Mouse (Mus musculus): ENCODE data around the gene Acvr1.
A peak's percentile ranks its signal among the peaks of the same experiment; 100 is the strongest.

Gene Acvr1

GRCm38 (mm10) chr2:58557045-58557845 lies 9.7 kb downstream of the Acvr1 start:
- peak in 1 of 2 experiments; percentile 17 for DNase-seq (ENCODE audit: inconsistent age in 2 of 2, low spot score in 1 of 2)

DNA sequence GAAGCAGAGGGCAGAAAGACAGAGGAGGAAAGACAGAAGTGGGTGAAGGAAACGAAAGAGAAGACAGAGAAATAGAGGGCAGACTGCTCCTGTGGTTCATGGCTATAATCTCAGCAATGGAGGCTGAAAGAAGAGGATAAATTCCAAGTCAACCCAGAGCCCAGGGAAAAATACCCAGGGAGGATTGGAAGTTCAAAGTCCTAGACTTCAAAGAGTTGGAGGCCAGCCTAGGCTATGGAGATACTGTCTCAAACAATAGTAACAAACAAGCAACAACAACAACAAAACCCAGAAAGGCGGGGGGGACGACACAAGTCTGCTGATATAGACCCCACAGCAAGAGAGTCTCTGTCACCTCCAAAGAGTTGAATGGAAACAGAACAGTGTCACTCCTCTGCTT lies 14.7 kb downstream of the Acvr1 start:
- no peak for DNase-seq (ENCODE audit: inconsistent age in 2 of 2, low spot score in 1 of 2)

- DNase-seq (ENCODE audit: inconsistent age in 2 of 2, low spot score in 1 of 2), result no peak
These were observed 15.1 kb downstream of the Acvr1 start for GRCm38 (mm10) chr2:58551866-58552265.

- DNase-seq (ENCODE audit: inconsistent age in 2 of 2, low spot score in 1 of 2), result no peak
These were observed 16.5 kb downstream of the Acvr1 start for GRCm38 (mm10) chr2:58550488-58550887.

DNA sequence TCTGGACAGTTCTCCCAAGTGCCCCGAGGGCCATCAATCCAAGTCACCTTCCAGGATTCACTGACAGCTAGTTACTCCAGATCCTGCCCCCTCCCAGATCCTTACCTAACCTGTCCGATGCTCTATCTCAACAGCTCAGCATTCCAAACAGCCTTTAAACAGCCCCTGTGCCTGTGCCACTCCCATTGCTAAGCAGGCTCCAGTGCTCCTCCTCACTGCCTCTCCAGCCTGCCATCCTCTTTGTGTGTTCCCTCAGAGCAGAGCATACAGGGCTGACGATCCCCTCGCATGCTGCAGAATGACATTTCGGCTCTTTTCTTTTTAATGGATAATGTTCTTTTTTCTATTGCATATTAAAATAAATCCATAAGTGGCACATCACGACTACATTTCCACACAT lies 17.0 kb downstream of the Acvr1 start:
- DNase-seq (ENCODE audit: inconsistent age in 2 of 2, low spot score in 1 of 2), result no peak

DNA sequence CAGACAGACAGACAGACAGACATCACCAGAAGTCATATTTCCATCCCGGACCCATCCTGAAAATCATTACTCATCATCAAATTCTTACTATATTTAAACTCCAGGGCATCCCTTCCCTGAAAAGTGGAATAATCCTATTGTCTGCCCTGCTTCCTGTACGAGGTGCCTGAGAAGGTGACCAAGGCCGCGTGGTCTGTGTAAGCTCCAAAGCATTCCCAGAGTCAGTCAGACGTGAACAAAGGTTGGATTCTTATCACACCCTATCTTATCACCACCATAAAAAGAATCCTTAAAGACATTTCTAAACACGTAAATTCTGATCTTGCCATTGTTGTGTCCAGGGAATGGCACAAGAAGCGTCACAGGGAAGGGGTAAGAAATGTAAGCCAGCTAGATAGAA lies 18.0 kb downstream of the Acvr1 start:
- DNase-seq (ENCODE audit: inconsistent age in 2 of 2, low spot score in 1 of 2), result no peak

DNA sequence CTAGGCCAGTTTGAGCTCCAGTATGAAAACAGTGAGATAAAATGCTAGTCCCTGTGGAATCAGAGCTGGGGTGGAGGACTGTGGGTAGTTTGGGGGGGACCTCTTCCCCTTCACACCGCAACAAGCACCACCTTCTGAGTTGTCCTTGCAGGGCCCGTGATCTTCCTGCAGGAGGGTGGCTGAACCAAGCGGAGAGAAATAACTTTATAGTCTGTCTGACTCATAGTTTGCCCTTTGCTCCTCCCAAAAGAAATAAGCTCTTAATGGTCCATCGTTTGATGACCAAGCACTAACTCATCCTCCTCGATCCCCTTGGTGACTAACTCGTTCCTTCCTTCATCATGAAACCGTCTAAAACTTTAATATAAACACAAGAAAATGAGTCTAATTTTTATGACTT lies 20.7 kb downstream of the Acvr1 start:
- peak; percentile 60 to 80 for DNase-seq (ENCODE audit: inconsistent age in 2 of 2, low spot score in 1 of 2)

GRCm38 (mm10) chr2:58544368-58544767 lies 22.6 kb downstream of the Acvr1 start:
- no peak for DNase-seq (ENCODE audit: inconsistent age in 2 of 2, low spot score in 1 of 2)

DNA sequence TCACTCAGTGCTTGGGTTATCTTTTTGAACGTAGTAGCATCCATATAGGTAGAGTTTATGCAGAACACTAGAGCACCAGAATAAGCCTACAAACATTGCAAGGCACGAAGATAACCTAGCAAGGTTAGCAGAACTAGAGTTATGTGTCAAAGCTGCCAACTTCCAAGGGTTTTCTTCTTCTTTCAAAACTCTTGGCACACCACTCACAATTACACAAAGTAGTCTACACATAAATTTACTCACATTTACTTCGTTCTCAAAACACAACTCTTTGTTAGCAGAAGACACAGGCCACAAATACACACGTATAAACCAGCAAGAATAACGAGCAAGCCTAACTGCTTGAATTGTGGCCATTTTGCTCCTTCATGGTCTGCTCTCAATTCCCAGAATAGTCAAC lies 23.7 kb downstream of the Acvr1 start:
- DNase-seq (ENCODE audit: inconsistent age in 2 of 2, low spot score in 1 of 2), result peak in 1 of 2 experiments; percentile 63

GRCm38 (mm10) chr2:58538196-58538595 lies 28.8 kb downstream of the Acvr1 start:
- no peak for DNase-seq (ENCODE audit: inconsistent age in 2 of 2, low spot score in 1 of 2)

- DNase-seq (ENCODE audit: inconsistent age in 2 of 2, low spot score in 1 of 2), result no peak
These were observed 30.2 kb downstream of the Acvr1 start for GRCm38 (mm10) chr2:58536796-58537195.

DNA sequence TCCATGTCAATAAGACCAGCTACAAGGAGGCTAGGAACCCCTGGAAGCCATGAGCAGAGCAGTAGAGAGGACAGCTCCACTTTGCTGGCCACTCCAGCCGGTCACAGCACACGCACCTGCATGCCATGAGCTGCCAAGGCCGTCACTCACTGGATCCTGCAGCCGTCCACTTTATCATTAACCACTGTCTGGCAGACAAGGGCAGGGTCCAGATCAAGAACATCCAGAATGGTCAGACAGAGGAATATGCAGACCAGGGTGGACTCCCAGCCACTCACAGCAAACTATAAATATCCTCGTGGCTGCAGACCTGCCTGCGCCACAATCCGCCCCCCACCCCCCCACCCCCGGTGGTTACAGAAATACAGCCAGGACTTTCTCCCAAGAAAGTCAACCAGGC lies 31.7 kb downstream of the Acvr1 start:
- DNase-seq (ENCODE audit: inconsistent age in 2 of 2, low spot score in 1 of 2), result no peak

DNA sequence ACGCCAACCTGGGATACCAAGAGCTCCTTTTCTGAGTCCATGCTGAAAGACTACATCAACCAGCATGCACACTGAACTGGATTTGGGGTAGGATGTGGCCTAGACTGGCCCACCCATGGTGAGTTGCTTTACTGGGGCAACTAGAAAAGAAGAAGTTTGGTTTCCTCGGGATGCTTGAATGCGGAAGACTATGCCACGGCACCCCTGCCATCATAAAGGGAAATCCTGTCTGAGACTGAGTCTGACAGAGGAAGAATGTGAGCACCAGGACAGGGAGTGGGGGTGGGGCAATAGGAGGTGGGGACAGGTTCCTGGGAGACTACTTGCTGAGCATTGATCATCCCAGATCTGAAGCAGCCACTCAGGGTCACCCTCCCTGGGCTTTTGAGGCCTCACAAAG lies 32.6 kb downstream of the Acvr1 start:
- DNase-seq (ENCODE audit: inconsistent age in 2 of 2, low spot score in 1 of 2), result no peak

DNA sequence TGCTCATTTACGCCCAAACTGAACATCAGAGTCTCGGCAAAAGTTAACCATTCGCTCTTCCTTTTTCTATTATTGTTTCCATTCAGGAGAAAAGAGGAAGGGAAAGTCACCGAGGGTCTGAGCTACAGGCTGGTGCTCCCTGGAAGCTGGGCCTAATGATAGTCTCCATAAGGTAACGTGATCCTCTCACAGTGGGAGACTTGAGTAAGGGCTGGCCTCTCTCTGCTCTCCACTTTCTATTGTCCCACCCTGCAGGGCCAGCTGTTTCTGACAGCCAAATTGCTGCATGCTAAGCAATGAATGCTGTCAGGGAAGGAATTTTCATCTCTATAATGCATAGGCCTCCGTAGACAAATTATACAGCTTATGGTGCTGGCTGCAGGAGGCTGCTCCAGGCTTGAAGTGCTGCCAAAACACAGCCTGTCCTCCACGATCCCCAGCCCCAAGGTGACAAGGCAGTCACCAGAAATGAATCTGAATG lies 33.4 kb downstream of the Acvr1 start:
- peak in 1 of 2 experiments; percentile 65 for DNase-seq (ENCODE audit: inconsistent age in 2 of 2, low spot score in 1 of 2)

DNA sequence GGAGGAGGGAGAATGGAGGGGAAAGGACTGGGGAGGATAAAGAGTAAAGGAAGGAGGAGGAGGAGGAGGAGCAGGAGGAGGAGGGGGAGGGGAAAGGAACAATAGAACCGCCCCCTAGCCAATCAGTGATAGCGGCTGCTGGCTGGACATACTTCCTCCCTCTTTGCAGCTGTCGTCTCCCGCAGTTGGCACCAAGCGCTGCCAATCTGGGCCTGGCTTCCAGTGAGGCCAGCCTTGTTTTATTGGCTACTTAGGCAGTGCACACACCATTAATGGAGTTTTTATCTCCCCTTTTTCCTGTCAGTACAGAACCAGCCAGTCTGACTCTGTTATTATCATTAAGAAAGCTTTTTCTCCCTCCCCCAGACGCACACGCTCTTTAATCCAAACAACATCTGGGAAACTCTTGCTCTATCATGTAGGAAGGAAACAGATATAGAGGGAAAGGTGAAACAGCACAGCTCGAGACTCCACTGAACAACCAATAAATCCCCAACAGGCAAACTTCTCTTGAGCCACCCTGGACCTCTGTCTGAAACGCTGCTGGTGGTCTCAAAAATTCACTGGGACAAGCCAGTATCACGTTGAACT lies 34.6 kb downstream of the Acvr1 start:
- peak; percentile 64 to 80 for DNase-seq (ENCODE audit: inconsistent age in 2 of 2, low spot score in 1 of 2)

DNA sequence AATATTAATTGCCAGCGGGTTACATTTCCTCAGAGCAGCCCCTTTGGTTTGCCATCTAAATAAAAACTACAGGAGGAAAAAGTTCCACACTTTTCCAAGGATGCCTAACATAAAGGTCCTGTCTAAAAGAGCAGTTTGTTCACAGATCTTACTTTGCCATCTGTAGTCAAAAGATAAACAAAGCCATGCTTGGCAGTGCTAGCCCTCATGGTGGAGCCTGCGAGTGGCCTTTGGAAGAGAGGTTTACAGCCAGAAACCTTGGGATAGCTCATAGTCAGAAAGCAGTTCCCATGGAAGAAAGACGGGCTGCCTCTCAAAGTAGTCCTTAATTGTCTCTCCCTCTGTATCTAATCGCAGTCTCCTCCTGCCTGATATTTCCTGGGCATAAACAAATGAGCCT lies 36.4 kb downstream of the Acvr1 start:
- DNase-seq (ENCODE audit: inconsistent age in 2 of 2, low spot score in 1 of 2), result peak in 1 of 2 experiments; percentile 63

- peak; percentile 60 to 81 for DNase-seq (ENCODE audit: inconsistent age in 2 of 2, low spot score in 1 of 2)
These were observed 37.0 kb downstream of the Acvr1 start for GRCm38 (mm10) chr2:58529860-58530440.

DNA sequence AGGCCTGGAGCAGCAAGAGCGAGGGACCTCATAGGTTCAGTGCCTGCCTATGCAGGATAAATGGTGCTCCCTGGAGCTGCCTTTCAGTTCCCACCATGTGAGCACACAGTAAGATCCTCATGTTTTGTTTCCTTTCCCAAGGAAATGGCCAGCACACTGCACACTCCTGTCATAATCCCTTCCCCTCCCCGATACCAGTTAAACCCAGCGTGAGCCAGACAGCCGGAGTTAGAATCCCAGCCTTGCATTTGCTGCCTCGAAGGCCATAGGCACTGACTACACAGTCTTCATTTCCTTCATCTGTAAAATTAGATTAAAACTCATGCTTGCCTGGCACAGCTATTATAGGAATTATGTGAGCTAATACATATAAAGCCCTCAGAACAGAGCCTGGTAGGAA lies 37.6 kb downstream of the Acvr1 start:
- no peak for DNase-seq (ENCODE audit: inconsistent age in 2 of 2, low spot score in 1 of 2)

DNA sequence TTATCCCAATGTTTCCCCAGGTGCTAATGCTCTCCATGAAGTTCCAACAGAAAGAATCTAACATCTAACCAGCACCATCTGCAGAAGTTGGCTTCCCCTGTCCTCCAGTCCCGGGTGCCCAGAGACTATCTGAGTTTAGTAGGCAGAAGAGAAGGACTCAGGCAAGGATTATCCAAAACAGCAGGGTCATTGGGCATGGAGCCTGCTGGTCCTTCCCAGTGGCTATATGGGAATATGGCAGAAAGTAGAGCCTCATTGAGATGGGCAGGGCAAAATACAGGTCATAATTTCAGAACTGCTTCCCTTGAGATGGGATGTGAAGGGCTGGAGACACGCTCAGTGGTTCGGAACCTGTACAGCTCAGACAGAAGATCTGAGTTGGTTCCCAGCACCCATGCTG lies 39.2 kb downstream of the Acvr1 start:
- no peak for DNase-seq (ENCODE audit: inconsistent age in 2 of 2, low spot score in 1 of 2)

DNA sequence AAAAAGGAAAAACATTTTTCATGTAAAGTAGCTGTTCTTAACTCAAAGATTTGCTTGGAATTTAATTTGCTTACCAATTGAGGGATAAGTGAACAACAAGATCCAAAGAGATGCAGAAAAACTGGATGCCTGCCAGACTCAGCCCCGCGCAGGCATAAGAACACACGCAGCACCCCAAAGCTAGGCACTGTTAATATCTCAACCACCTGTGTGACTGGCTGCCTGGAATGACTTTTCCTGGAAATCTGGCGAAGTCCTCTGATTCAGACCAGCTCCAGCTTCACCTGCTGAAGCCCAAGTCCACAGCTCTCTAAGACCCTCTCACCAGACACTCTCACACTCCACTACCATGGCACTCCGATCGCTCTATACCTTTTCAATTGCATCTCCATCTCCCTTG lies 42.6 kb downstream of the Acvr1 start:
- no peak for DNase-seq (ENCODE audit: inconsistent age in 2 of 2, low spot score in 1 of 2)

DNA sequence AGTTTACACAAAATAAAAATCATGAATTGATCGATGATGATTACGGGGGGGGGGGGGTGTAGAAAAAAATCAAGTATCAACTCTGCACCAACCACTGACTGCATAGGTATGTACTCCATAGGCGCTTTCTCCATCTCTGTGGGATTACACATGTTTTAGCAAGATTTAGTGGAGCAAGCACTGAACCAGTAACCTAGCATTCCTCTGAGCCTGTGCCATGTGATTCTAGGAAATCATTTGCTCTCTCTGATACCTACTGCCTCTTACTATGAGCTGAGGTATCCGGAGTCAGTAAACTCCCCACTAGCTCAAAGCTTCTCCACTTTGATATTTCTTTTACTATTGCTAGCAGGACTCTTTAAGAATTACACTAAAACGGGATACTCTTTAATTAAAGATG lies 43.1 kb downstream of the Acvr1 start:
- no peak for DNase-seq (ENCODE audit: inconsistent age in 2 of 2, low spot score in 1 of 2)

GRCm38 (mm10) chr2:58523097-58523496 lies 43.9 kb downstream of the Acvr1 start:
- no peak for DNase-seq (ENCODE audit: inconsistent age in 2 of 2, low spot score in 1 of 2)

Data from adrenal gland, adult (tissue).